Mouse (Mus musculus) adrenal gland, postnatal 0 days (tissue): ENCODE data around the gene Ydjc. TPM values are rescaled to one million over a fixed set of nuclear protein-coding genes. Genes with fewer than 3 reads are reported as not detected.

ENCODE experiments used
- microRNA-seq: library from miRNA; unstranded; fragments of <30 nt; microRNA quantifications from one replicate; pipeline ENCODE4, GENCODE M21; 2016; ENCODE audit warnings: borderline replicate concordance; ENCODE audit not compliant: insufficient number of aligned reads
- polyA plus RNA-seq: library from polyadenylated mRNA; unstranded; fragments of >200 nt; fragmentation: Nextera tagmentation; extraction: Ambion mirVana; gene quantifications from 2 replicates; pipeline ENCODE4 v1.2.1, GENCODE M21; 2015

The Ydjc gene
- 16.8 and 18.3 TPM in 2 replicates for polyA plus RNA-seq

GRCm38 (mm10) chr16:17144339-17144738 is at the start of gene Ydjc:
TSS of gene Ydjc (plus strand) at chr16:17144621.

DNA sequence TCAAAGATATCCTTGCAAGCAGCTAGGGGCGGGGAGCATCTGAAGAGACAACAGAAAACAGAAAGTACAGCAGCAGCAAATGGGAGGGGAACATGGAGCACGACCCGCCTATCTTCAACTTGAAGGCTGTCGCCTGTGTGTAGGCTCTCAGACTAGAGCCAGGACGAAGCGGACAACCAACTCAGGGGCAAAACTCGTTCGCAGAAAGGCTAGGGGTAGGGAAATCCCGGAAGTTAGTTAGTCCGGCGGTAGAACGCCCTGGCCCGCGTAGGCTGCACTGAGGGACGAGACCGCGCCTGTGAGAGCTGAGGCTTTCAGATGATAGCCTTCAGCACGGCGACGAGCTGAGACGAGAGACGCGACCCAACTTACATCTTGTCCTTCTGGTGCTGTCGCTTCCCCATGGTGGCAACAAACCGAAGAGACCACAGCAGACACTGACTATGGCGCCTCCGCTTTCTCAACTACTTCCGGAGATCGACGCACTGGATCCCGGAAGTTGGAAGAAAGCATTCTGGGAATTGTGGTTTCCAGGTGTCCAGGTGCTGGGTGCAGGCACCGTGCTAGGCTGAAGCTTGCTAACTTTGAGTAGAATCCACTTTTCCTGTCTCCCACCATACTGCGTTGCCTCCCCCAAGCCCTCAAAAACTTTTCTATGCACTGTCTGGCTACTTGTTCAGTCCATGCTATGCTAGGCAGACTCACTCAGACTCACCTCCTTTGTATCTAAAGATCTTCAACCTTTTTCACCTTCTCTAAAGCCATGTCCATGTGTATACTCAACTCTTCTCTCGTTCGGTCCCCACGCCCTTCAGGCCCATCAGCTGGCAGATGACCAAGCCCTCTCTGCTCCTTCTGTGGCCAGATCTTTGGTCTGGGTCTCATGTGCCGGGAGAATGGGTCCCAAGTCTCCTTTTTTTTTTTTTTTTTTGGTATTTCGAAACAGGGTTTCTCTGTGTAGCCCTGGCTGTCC is 33.4 kb upstream of the Ydjc start, which contains the start of gene Ppil2:
Gene Ppil2 (minus strand): TSS at position 487 of the 973 bp plus-strand sequence.

GRCm38 (mm10) chr16:17124871-17125520 is 19.4 kb upstream of the Ydjc start, which contains the start of gene 2610318N02Rik:
TSS of gene 2610318N02Rik (minus strand) at chr16:17125167.

GRCm38 (mm10) chr16:17132089-17132905 is 12.1 kb upstream of the Ydjc start, which contains the start of gene Sdf2l1:
TSS of gene Sdf2l1 (minus strand) at chr16:17132383.

GRCm38 (mm10) chr16:17146772-17147235 is 2.4 kb downstream of the Ydjc start, which contains the start of gene Ccdc116:
TSS of gene Ccdc116 (minus strand) at chr16:17147229.

GRCm38 (mm10) chr16:17202549-17202948 is 58.1 kb downstream of the Ydjc start, which contains the start of gene Ube2l3:
TSS of gene Ube2l3 (minus strand) at chr16:17202649.

DNA sequence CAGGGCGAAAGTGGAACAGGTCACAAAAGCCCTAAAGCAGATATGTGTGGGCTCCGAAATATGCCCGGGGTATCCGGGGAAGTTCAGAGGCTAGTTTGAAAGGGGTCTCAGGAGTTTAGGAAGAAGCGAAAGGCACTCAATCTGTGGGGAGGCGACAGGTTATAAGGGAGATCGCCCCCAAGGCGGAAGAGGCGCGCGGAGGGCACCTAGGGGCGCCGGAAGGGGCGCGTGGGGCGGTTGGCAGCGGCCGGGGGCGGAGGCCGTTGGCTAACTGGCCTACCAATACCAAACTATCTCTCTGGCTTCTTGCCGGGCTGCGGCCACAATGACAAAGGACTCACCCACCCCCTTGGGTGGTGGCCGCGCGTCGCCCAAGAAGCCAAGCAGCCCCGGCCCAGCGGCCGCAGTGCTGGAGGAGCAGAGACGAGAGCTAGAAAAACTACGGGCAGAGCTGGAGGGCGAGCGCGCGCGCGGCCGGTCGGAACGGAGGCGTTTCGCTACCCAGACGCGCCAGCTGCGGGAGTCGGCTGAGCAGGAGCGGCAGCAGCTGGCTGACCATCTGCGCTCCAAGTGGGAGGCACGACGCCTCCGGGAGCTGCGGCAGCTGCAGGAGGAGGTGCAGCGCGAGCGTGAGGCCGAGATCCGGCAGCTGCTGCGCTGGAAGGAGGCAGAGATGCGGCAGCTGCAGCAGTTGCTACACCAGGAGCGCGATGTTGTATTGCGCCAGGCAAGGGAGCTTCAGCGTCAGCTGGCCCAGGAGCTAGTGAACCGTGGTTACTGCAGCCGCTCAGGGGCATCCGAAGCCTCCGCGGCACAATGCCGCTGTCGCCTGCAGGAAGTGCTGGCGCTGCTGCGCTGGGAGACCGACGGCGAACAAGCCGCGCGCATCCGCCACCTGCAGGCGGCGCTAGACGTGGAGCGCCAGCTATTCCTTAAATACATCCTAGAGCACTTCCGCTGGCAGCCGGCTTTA is 64.3 kb downstream of the Ydjc start, which contains the start of gene Rimbp3:
Gene Rimbp3 (plus strand): TSS at position 215 of the 973 bp plus-strand sequence.

Small RNAs within 50 kb of the gene (microRNA-seq; reads per million reads assigned to microRNA genes)
- gene Mir130b, result 1,796 reads per million, percentile 82 among the genes with 10 or more reads in this experiment
- 38.5 reads per million, percentile 30 among the genes with 10 or more reads in this experiment for gene Mir301b

Other genes starting within 250 kb of the Ydjc start
- 11.7 and 15.3 TPM in 2 replicates for gene Ppm1f, start 248.2 kb upstream of the Ydjc start, polyA plus RNA-seq
- gene Mapk1, start 161.2 kb upstream of the Ydjc start, polyA plus RNA-seq, result 101 and 153 TPM in 2 replicates
- 24.9 and 33.5 TPM in 2 replicates for gene Ypel1, start 74.9 kb upstream of the Ydjc start, polyA plus RNA-seq
- gene Ppil2, start 33.4 kb upstream of the Ydjc start, polyA plus RNA-seq, result 82.9 and 125 TPM in 2 replicates
- gene 2610318N02Rik, start 19.5 kb upstream of the Ydjc start, polyA plus RNA-seq, result 4.1 and 6.4 TPM in 2 replicates
- gene Sdf2l1, start 12.2 kb upstream of the Ydjc start, polyA plus RNA-seq, result 36.6 and 53.6 TPM in 2 replicates
- 0.28 and 0.55 TPM in 2 replicates for gene Ccdc116, start 2.6 kb downstream of the Ydjc start, polyA plus RNA-seq
- gene Ube2l3, start 58.0 kb downstream of the Ydjc start, polyA plus RNA-seq, result 286 and 352 TPM in 2 replicates
- 0.09 and 0.12 TPM in 2 replicates for gene Rimbp3, start 64.0 kb downstream of the Ydjc start, polyA plus RNA-seq
- 1.4 and 1.5 TPM in 2 replicates for gene Hic2, start 89.0 kb downstream of the Ydjc start, polyA plus RNA-seq
- gene Tmem191c, start 131.5 kb downstream of the Ydjc start, polyA plus RNA-seq, result 7.2 and 17.5 TPM in 2 replicates
- 6.1 and 6.9 TPM in 2 replicates for gene Serpind1, start 186.8 kb downstream of the Ydjc start, polyA plus RNA-seq